Mouse (Mus musculus): ENCODE results near the gene Nlrp4b.
"Not testable (repeated sequence)": the region's sequence is repeated elsewhere in the genome, so short reads cannot be mapped to it uniquely, and the experiment has no call there.

The Nlrp4b gene

DNA sequence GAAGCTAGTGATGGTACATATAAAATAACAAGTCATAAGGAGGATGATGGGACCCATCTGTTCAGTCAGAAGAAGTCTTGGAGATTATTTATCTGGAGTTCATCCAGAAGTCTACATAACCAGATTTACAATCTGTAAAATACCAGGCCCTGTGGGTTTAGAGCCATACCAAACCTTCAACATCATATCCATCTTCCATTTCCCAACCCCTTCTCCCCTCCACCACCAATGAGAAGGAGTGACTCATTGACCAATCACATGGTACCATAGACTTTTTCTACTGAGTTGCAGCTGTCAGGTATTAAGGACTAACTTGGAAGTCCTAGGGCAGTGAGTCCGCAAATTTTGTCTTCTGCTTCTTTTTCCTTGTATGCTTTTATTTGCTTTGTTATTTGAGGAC is at the start of gene Nlrp4b:
TSS of gene Nlrp4b (plus strand) at position 301 of the 400 bp plus-strand sequence.
- no peak for DNase-seq

DNA sequence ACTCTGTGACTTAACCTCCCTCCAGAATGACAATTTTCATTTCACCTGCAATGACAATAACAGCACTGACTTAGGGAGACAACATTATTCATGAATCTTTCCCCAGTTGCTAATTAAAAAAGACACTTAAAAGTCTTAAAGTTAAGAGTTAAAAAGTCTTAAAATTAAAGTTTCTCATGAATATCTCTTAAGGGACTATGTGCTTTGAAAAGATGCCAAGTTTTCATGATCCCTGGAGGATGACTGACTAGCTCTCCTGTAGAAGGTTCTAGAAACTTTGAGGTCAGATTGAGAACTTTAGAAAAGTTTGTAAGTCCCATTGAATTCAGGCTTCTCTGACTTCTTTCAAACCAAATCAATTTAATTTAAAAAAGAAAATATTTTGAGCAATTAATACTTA is 66.7 kb downstream of the Nlrp4b start, which contains the start of gene Vmn1r71:
TSS of gene Vmn1r71 (minus strand) at position 101 of the 400 bp plus-strand sequence.
- DNase-seq, result no peak

- not testable (repeated sequence) for DNase-seq
Measured at GRCm38 (mm10) chr7:10757551-10757950, 70.0 kb downstream of the Nlrp4b start.
